Mouse (Mus musculus): Measurements from ENCODE around the gene Zfp609. TPM values are rescaled to one million over a fixed set of nuclear protein-coding genes. Genes with fewer than 3 reads are reported as not detected.

Gene Zfp609
- 10 to 100 TPM; 59.4 to 65.0 TPM for total RNA-seq (2021)

GRCm38 (mm10) chr9:65827344-65828015 is at the start of gene Zfp609:
TSS of gene Zfp609 (minus strand) at chr9:65827564.
- intact Hi-C loops (cut with DNase I), result loop anchor here (5.0 to 10.0 kb wide), 3 partner anchors 45 to 130 kb away; no protein-coding TSS in a partner anchor
- peak; percentile 95 for DNase-seq

- peak; percentile 9 for DNase-seq
- intact Hi-C loops (cut with DNase I), result no loop called here
Measured at GRCm38 (mm10) chr9:65859656-65860055, 32.3 kb upstream of the Zfp609 start.

GRCm38 (mm10) chr9:65850203-65850602 is 22.8 kb upstream of the Zfp609 start:
- intact Hi-C loops (cut with DNase I), result loop anchor here (2.0 kb wide), 1 partner anchor 155 kb away; no protein-coding TSS in a partner anchor
- no peak for DNase-seq

- intact Hi-C loops (cut with DNase I), result loop anchor here (5.0 kb wide), 1 partner anchor 241 kb away; no protein-coding TSS in a partner anchor
- DNase-seq, result no peak
Measured at GRCm38 (mm10) chr9:65848154-65848553, 20.8 kb upstream of the Zfp609 start.

- peak; percentile 39 for DNase-seq
- intact Hi-C loops (cut with DNase I), result loop anchor here (5.0 kb wide), 1 partner anchor 237 kb away; no protein-coding TSS in a partner anchor
Measured at GRCm38 (mm10) chr9:65844421-65845165, 17.2 kb upstream of the Zfp609 start.

- DNase-seq, result no peak
- intact Hi-C loops (cut with DNase I), result no loop called here
Measured at GRCm38 (mm10) chr9:65839841-65840240, 12.5 kb upstream of the Zfp609 start.

- no peak for DNase-seq
- intact Hi-C loops (cut with DNase I), result no loop called here
Measured at GRCm38 (mm10) chr9:65836916-65837315, 9.6 kb upstream of the Zfp609 start.

- DNase-seq, result peak; percentile 12
- intact Hi-C loops (cut with DNase I), result no loop called here
Measured at GRCm38 (mm10) chr9:65834628-65835354, 7.4 kb upstream of the Zfp609 start.

- no peak for DNase-seq
- intact Hi-C loops (cut with DNase I), result no loop called here
Measured at GRCm38 (mm10) chr9:65833640-65834039, 6.3 kb upstream of the Zfp609 start.

GRCm38 (mm10) chr9:65833230-65833629 is 5.9 kb upstream of the Zfp609 start:
- intact Hi-C loops (cut with DNase I), result no loop called here
- DNase-seq, result no peak

GRCm38 (mm10) chr9:65832041-65832440 is 4.7 kb upstream of the Zfp609 start:
- intact Hi-C loops (cut with DNase I), result no loop called here
- DNase-seq, result no peak

- DNase-seq, result no peak
- intact Hi-C loops (cut with DNase I), result no loop called here
Measured at GRCm38 (mm10) chr9:65831164-65831563, 3.8 kb upstream of the Zfp609 start.

GRCm38 (mm10) chr9:65830255-65830654 is 2.9 kb upstream of the Zfp609 start:
- no peak for DNase-seq
- intact Hi-C loops (cut with DNase I), result no loop called here

- intact Hi-C loops (cut with DNase I), result loop anchor here (5.0 to 10.0 kb wide), 3 partner anchors 47 to 132 kb away; no protein-coding TSS in a partner anchor
Measured at GRCm38 (mm10) chr9:65829410-65829809, 2.0 kb upstream of the Zfp609 start.

GRCm38 (mm10) chr9:65828511-65828910 is 1.1 kb upstream of the Zfp609 start:
- intact Hi-C loops (cut with DNase I), result loop anchor here (5.0 to 10.0 kb wide), 3 partner anchors 46 to 131 kb away; no protein-coding TSS in a partner anchor
- DNase-seq, result no peak

More at GRCm38 (mm10) chr9:65829410-65829809, 2.0 kb upstream of the Zfp609 start:
- peak; percentile 12 for DNase-seq

GRCm38 (mm10) chr9:65828016-65828403 is 646 bp upstream of the Zfp609 start:
- DNase-seq, result no peak
- intact Hi-C loops (cut with DNase I), result loop anchor here (5.0 to 10.0 kb wide), 3 partner anchors 46 to 131 kb away; no protein-coding TSS in a partner anchor

- peak; percentile 25 for DNase-seq
- intact Hi-C loops (cut with DNase I), result loop anchor here (5.0 to 10.0 kb wide), 3 partner anchors 44 to 129 kb away; no protein-coding TSS in a partner anchor
Measured at GRCm38 (mm10) chr9:65826588-65827343, 598 bp downstream of the Zfp609 start.

GRCm38 (mm10) chr9:65826226-65826587 is 1.2 kb downstream of the Zfp609 start:
- intact Hi-C loops (cut with DNase I), result loop anchor here (5.0 to 10.0 kb wide), 3 partner anchors 44 to 129 kb away; no protein-coding TSS in a partner anchor
- peak; percentile 10 for DNase-seq

- DNase-seq, result peak; percentile 9
- intact Hi-C loops (cut with DNase I), result loop anchor here (10.0 kb wide), 1 partner anchor 59 kb away; no protein-coding TSS in a partner anchor
Measured at GRCm38 (mm10) chr9:65823716-65824462, 3.5 kb downstream of the Zfp609 start.

Measured in left cerebral cortex, postnatal 4 days (tissue).